Mouse (Mus musculus) MEL (cell line): ENCODE measurements around the gene Hist1h3c.

Source experiments
- CTCF ChIP-seq, 3 experiments: IDR thresholded peaks in 2 of 3; conservative IDR thresholded peaks in 1 of 3; 2 replicates each; pipeline ENCODE4 v1.5.1; 2011 to 2012; ENCODE audit warnings: low read length in 3 of 3, low read depth in 2 of 3, mild to moderate bottlenecking in 2 of 3, improper control_type of control experiment in 1 of 3, inconsistent platforms in 1 of 3, mixed read lengths in 1 of 3, moderate library complexity in 1 of 3; ENCODE audit not compliant: control insufficient read depth in 1 of 3, insufficient read depth in 1 of 3, poor library complexity in 1 of 3, severe bottlenecking in 1 of 3
- ELF1 ChIP-seq: IDR thresholded peaks from 2 replicates; pipeline ENCODE4 v1.6.1; 2014; ENCODE audit warnings: low read depth, mild to moderate bottlenecking, inconsistent platforms, low read length, improper control_type of control experiment, moderate library complexity
- EP300 ChIP-seq, 2 experiments: IDR thresholded peaks; 2 replicates each; pipeline ENCODE4 v1.6.1; 2011; ENCODE audit warnings: improper control_type of control experiment in 2 of 2, low read length in 2 of 2, low read depth in 1 of 2, mild to moderate bottlenecking in 1 of 2
- MAFK ChIP-seq: IDR thresholded peaks from 2 replicates; pipeline ENCODE4 v1.6.1; 2011; ENCODE audit warnings: low read depth, mild to moderate bottlenecking, low read length, improper control_type of control experiment, borderline replicate concordance
- MYC ChIP-seq: IDR thresholded peaks from 2 replicates; pipeline ENCODE4 v1.6.1; 2011; ENCODE audit warnings: low read depth, mild to moderate bottlenecking, low read length, improper control_type of control experiment, moderate library complexity
- NRF1 ChIP-seq: IDR thresholded peaks from 2 replicates; pipeline ENCODE4 v1.6.1; 2014; ENCODE audit warnings: low read depth, mild to moderate bottlenecking, inconsistent platforms, low read length, improper control_type of control experiment, moderate library complexity; ENCODE audit not compliant: poor library complexity, insufficient read depth, severe bottlenecking
- POLR2A ChIP-seq, 2 experiments: IDR thresholded peaks; 2 replicates each; pipeline ENCODE4 v1.6.1; 2011 to 2012; ENCODE audit warnings: low read length in 2 of 2, mild to moderate bottlenecking in 2 of 2, control low read depth in 1 of 2, improper control_type of control experiment in 1 of 2, low read depth in 1 of 2, moderate library complexity in 1 of 2; ENCODE audit not compliant: control insufficient read depth in 1 of 2, insufficient read depth in 1 of 2, poor library complexity in 1 of 2
- POLR2AphosphoS2 ChIP-seq: IDR thresholded peaks from 2 replicates; pipeline ENCODE4 v1.6.1; 2011; ENCODE audit warnings: low read length, improper control_type of control experiment
- POLR2AphosphoS5 ChIP-seq: IDR thresholded peaks from 2 replicates; pipeline ENCODE4 v1.6.1; 2012; ENCODE audit warnings: low read depth, borderline replicate concordance, mild to moderate bottlenecking, inconsistent platforms, low read length, moderate library complexity, mixed read lengths
- RAD21 ChIP-seq: IDR thresholded peaks from 2 replicates; pipeline ENCODE4 v1.6.1; 2011; ENCODE audit warnings: mild to moderate bottlenecking, low read depth, low read length, improper control_type of control experiment
- RCOR1 ChIP-seq: IDR thresholded peaks from 2 replicates; pipeline ENCODE4 v1.6.1; 2012; ENCODE audit warnings: low read depth, mild to moderate bottlenecking, inconsistent platforms, low read length, improper control_type of control experiment
- USF1 ChIP-seq: IDR thresholded peaks from 2 replicates; pipeline ENCODE4 v1.6.1; 2014; ENCODE audit warnings: low read depth, mild to moderate bottlenecking, inconsistent platforms, low read length, improper control_type of control experiment, moderate library complexity

DNA sequence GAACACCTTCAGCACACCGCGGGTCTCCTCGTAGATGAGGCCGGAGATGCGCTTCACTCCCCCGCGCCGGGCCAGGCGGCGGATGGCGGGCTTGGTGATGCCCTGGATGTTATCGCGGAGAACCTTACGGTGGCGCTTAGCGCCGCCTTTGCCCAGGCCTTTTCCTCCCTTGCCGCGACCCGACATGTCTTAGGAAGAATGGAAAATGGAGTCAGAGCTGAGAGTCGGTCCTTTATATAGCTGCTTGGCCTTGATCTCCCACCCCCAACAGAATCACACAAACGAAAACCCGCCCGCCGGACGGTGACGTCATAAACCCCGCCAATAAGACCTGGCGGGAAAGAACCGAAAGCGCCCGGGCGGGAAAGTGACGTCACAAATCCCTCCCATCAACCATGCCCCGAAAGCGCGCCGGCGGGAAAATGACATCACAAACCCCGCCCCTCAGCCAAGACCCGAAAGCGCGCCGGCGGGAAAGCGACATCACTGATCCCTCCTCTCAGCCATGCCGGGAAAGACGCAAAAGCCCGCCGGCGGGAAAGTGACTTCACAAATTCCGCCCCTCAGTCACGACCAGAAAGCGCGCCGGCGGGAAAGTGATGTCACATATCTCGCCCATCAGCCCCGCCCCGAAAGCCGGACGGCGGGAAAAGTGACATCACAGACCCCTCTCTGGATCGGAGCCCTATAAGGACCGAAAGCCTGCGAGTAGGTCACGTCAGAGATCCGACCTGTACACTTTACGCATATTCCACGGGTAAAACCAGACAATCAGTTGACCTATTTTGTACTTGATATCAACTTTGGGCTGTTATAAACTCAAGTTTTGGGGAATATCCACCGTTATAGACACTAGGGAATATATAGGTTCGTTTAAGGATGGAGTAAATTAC lies 15.8 kb upstream of the Hist1h3c start, which contains the start of gene Hist1h4a:
- TF ChIP-seq POLR2A (IDR thresholded peaks at IDR 0.05; ENCODE audit: control insufficient read depth in 1 of 2, insufficient read depth in 1 of 2, low read depth in 1 of 2, low read length in 2 of 2, poor library complexity in 1 of 2): peak; percentile 71 to 97; a peak in 3 of 4 replicates
- TF ChIP-seq POLR2AphosphoS2: no peak
- TF ChIP-seq RAD21: no peak
- TF ChIP-seq EP300 (IDR thresholded peaks at IDR 0.05; ENCODE audit: low read depth in 1 of 2, low read length in 2 of 2): no peak
- no peak for TF ChIP-seq MAFK
- no peak for TF ChIP-seq CTCF (IDR thresholded peaks at IDR 0.05 in 2 of 3, conservative IDR thresholded peaks at IDR 0.05 in 1 of 3; ENCODE audit: control insufficient read depth in 1 of 3, insufficient read depth in 1 of 3, low read depth in 2 of 3, low read length in 3 of 3, poor library complexity in 1 of 3, severe bottlenecking in 1 of 3)
- no peak for TF ChIP-seq USF1
- peak; percentile 98; the same call in 1 of the 2 replicates for TF ChIP-seq POLR2AphosphoS5
- no peak for TF ChIP-seq ELF1
- TF ChIP-seq RCOR1: no peak
- no peak for TF ChIP-seq MYC
- TF ChIP-seq NRF1: no peak
